Mouse (Mus musculus): ENCODE results near the gene Tmem274.

- TF ChIP-seq POLR2A (IDR thresholded peaks at IDR 0.05; ENCODE audit: borderline replicate concordance, insufficient read depth, low read length) (no peak), CTCF (IDR thresholded peaks at IDR 0.05; ENCODE audit: borderline replicate concordance, insufficient read depth, low read depth, low read length) (no peak)
Observed at GRCm38 (mm10) chr4:149525170-149525569, 48.0 kb downstream of the Tmem274 start.
